Mouse (Mus musculus) A20 (cell line): ENCODE results near the gene Npcd.

ENCODE experiments used
- DNase-seq: peaks from one replicate; pipeline ENCODE4 v3.0.0-alpha.2; 2011; ENCODE audit warnings: low read depth, low spot score

The Npcd gene

DNA sequence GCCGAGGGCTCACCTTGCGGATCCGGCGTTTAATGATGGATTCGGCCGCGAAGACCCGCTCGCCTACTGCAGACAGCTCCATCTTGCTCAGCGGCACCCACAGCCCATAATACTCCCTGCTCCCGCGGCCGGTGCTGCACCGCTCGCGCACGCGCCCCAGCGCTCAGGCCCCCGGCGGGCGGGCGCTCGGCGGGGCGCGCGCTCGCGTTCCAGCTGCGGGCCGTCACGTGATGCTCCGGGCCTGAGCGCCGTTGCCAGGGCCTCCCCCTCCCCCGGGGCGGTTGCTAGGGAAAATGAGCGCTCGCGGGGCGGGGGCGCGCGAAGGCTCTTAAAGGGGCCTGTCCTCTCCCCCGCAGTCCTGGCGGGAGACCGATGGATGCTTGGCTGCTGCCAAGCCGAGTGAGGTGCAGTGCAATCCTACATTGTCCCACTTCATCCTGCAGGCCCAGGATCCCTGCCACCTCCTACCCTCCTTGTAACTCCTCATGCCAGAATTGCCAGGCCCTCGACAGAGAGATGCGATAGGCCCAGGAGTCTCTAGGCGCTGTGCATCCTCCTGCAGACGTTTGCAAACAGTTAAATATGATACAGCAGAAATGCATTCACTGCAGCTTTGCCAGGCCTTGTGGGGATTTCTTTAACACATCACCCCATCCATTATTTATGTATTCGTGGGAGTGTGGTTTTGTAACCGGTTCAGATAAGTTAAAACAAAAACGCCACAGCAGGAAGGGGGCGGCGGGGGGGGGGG is at the start of gene Npcd, which contains the start of gene Cbx6:
TSS of gene Npcd (minus strand) at position 108 of the 751 bp plus-strand sequence.
TSS of gene Cbx6 (minus strand) at position 559 of the 751 bp plus-strand sequence.
- peak; percentile 93 for DNase-seq

DNA sequence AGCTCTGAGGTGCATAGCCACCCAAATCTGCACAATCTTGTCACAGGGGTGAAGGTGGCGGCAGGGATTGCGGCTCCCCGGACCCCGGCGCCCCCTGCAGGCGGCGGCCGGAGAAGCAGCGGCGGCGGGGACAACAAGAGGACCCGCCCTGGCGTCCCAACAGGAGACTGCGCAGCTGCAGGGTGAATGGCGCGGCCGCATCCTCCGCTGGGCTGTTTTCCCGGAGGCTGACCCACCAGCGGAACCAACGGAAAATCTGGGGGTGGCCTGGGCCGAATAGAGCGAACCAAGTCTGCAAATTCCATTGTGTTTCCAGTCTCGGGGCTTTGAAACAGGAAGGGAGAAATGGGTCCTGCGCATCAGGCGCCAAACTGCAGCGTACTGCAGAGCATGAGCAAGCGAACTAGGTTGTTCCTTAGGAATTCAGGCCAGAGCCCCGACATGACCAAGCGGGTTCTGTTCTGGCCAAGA is 49.4 kb upstream of the Npcd start:
- peak; percentile 88 for DNase-seq

DNA sequence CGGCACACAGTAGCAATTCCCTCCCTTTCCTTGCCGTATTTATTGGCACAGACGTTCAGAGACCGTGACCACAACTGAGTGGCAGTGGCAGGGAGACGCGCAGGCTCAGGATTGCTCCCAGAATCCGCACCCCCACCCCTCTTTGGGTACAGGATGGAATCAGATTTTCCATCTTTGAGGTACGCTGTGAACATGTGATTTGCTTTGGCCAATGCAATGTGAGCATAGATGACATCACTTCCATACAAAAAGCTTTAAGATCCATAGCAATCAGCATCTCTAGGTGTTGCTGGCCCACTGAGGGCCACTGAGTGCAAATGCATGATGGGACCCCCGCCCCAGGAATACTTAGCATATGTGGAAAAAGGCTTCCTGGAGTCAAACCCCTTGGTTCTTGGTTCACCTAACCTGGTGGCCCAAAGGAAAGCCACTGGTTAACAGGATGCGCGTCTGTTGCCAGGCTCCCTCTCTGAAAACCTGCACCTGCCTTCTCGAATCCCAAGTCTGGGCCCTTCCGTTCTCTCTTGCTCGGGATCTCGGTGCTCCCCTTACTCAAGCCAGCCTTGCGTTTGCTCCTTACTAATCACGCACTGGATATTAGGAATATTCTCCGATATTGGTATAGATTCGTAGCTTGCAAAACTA is 48.7 kb upstream of the Npcd start:
- no peak for DNase-seq

DNA sequence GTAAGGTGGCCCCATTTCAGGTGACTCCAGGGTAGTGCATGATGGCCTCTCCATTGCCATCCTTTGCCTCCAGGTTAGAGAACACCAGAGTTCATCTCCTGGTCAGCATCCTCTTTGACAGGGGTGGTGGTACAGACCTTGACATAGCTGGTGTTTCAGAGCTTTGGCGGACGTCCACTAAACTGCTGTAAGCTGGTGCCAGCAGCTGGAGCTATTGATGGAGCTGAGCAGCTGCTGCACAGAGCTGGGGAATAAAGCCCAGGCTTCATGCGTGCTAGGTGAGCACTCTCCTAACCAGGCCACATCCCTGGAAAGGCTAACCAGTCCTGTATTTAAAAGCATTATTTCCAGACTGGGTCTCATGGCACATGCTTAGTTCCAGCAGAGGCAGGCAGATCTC is 46.4 kb upstream of the Npcd start:
- no peak for DNase-seq

DNA sequence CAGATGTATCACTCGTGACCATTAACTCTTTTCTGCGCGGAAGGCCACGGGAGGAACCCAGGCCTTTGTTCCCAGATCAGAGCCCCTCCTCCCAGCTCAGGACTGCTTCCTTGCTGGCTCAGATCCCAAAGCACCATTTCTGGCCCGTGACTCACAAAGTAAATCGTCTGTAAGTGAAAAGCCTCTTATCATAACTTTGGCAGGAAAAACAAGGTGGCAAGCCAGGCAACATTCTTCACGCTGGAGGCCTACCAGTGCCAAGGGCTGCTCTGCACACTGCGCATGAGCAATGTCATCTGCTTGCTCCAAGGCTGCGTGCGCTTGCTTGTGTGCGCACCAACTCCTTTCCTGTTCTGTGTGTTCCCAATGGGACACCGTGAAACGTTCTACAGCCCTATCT is 45.3 kb upstream of the Npcd start:
- no peak for DNase-seq

DNA sequence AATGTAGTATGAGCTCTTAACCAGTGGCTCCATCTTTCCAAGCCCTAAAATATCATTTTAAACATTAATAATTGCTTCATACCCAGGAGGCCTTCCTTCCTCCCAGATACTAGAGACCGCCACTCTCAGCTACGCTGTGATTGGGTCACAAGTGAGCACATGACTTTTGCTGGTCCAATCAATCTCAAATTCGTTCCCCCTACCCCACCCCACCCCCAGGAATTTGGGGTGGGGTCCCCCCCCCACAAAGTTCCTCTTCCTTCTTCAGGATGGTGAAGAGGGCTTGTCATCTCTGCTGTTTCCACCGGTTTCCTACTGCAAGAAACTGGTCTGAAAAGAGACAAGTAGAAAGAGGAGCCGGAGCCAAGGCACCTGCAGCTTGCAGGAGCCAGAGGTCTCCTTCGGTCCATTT is 44.7 kb upstream of the Npcd start:
- DNase-seq, result no peak

DNA sequence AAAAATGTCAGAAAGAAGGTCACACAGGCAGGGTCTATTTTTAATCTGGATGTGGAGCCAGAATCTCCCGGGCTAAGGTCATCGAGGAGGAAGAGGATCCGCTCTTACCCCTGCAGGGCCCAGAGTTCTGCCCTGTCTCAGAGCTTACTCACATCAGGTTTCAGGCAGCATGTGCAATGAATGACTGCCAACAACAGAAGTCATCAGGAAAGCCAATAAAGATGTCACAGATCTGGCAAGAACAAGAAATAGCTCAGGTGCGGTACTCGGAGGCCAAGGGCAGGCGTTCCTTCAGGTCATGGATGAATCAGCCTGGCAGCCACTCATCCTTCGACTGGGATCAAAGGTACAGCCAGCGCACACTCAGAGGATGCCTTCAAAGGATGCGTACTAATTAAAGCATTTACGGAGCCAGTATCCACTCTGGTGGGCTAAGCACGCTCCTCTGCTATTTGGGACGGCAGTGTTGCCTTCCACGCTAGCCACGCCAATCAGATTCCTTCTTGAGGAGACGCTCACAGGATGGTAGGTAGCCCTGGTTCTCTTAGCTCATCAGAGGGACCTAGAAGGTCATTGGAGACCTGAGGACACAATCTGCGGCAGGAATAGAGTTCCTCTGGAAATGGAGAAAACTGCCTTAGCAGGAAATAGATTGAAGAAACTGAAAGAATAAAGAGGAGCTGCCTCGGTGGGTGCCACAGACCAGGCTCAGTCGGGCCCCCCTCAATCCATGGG is 41.4 kb upstream of the Npcd start:
- no peak for DNase-seq

DNA sequence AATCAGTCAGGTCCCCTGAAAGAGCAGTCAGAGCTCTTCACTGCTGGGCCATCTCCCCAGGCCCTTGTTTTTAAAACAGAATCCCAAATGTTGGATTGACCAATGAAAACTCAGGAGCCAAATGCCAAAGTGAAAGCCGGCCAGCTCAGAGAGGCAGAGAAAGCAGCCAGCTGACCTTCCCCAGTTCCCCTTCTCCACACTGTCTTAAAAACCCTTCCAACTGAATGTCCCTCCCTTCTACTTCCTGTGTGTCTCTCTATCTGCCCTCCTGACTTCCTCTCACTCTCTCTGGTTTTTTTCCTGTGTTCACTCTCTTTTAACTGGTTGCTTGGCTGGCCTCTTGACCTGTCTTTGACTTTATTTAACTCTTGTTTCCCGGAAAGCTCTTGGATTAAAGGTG is 40.0 kb upstream of the Npcd start:
- no peak for DNase-seq

DNA sequence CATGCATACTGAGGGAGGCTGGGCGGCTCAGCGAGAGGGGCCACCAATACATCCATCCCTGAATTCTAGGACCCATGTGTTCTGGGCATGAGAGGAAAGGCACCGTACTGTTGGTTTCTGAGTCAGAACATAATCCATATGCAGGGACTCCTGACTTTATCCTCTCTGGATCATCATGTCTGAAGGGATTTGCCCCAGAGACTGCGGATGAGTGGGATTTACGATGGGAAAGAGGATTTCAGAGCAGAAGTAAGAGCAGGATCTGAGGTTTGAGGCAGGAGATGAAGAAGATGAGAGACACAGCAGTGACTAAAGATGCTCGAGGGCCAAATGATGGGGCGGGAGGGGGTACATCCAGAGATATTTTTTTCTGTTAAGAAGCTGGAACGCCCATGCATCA is 39.5 kb upstream of the Npcd start:
- no peak for DNase-seq

DNA sequence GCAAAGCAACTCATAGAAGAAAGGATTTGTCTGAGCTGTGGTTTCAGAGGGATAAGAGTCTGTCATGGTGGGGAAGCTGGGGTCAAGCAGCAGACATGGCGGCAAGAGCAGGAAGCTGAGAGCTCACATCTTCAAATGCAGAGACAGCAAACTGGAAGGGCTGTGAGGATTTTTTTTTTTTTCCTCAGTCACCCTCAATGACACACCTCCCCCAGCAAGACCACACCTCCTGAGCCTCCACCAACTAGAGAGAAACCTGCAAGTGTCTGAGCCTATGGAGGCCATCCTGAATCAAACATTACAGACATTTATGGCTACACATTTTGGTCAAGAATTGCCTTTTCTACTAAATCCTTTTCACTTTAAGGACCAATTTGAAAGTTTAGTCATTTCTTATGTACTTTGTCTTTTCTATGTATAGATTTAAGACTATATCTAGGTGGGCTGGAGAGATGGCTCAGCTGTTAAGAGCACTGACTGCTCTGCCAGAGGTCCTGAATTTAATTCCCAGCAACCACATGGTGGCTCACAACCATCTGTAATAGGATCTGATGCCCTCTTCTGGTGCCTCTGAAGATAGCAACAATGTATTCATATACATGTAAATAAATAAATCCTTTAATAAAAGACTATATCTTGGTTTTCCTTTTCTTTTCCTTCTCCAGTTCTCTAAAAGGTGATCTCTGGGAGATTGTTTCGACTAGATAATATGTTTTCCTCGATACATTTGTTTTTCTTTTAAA is 33.4 kb upstream of the Npcd start:
- DNase-seq, result peak; percentile 28

DNA sequence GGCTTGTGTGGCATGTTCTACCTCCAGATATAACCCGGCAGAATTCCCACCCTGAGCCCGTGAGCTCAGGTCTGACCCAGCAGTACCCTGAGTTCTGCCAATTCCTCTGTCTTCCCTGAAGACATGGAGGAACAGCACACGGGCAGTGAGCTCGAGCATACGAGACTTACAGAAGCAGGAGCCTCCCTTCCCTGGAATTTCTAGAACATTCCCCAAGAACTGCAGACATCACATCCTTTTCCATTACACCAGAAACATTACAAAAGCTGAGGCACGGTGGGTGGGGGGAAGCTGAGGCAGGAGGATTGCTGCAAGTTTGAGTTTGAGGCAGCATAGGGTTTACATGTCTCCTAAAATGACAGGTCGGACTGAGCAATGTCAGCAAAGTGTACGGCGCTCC is 25.8 kb upstream of the Npcd start:
- DNase-seq, result no peak

DNA sequence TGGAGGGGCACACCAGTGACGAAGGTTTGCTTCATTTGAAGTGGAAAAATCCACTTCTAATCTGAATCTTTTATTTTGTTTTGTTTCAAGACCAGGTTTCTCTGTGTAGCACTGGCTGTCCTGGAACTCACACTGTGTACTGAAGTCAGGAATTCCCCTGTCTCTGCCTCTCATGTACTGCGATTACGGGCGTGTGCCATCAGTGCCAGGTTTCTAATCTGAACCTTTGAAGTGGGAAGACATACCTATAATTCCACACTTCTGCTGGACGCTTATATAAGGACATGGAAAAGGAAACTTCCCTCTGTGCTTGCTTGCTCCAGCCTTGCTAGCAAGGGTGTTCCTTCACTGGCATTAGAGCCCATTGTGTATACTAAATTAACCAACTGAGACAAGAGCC is 24.9 kb upstream of the Npcd start:
- DNase-seq, result no peak

DNA sequence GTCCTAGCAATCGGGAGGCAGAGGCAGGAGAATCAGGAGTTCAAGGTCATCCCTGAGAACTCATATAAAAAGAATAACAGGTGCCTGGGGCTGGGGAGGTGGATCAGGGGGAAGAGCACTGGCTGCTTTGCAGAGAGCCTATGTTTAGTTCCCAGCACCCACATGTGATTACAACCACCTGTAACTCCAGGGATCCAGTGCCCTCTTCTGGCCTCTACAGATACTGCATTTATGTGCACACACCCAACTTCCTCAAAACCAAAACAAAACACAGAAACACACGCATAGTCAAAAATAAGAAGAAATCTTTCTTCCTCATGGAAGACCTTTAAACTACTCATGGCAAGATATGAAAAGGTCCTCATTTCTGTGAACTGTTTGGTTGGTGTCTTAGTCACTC is 16.1 kb upstream of the Npcd start:
- no peak for DNase-seq

DNA sequence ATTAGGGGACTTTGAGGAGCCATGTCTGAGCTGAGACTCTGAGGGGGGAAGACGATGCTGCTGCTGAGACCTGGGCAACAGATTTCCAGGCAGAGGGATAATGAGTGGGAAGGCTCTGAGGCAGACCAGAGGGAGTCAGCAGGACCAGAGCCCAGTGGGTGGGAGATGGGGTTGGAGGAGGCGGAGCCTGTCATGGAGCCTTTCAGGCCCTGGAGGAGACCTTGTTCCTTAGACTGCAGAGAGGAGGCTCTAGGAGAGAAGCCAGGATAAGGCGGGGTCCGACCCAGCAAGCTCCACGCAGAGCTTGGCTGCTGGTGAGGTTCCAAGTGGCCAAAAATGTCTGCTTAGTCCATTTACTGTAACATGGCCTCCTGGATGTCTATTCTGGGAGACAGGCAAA is 13.1 kb upstream of the Npcd start:
- no peak for DNase-seq

DNA sequence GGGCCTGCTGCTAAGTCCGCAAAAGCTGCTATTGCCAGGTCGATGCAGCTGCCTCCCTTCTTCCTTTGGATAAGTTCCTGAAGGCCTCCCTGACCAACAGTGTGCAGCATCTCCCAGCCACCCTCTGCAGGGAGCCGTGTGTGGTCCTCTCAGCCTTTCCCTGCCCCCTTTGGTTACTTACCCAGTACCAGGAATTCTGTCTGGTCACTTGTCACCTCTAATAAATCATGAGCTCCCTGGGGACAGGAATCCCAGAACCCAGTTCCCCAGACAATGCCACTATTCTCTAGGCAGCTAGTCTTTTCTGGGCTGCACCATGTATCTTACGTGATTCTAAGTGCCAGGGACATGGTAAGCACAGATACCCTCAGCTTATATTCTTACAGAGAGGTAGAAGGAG is 11.9 kb upstream of the Npcd start:
- DNase-seq, result no peak

DNA sequence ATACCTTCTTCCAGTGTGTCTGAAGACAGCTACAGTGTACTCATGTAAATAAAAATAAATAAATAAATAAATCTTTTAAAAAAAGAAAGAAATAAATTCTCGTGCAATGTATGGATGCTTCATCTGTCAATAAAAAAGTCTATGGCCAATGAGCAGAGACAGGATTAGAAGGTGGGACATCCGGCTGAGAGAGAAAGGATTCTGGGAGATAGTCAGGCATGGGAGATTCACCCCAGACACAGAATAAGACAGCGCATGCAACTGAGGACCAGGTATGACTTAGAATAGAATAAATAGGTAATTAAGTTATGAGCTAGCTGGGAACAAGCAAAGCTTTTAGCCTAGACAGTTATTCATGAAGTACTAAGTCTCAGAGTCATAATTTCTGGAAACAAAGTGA is 8.9 kb upstream of the Npcd start:
- no peak for DNase-seq

DNA sequence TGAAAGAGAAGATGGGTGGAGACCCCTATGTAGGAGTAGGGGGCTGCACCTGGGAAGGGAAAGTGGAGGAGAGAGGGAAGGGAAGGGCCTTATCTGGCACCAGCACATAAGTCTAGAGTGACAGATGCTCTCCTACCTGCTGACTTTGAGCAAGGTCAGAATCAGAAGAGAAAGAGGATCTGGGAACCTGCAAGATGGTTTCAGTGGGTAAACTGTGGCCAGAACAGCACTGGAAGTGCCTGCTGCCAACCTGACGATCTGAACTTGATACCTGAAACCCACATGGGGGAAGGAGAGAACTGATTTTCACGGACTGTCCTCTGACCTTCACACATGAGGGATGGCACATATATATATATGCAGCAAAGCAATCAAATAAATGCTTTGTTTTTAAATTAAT is 6.2 kb upstream of the Npcd start:
- no peak for DNase-seq

DNA sequence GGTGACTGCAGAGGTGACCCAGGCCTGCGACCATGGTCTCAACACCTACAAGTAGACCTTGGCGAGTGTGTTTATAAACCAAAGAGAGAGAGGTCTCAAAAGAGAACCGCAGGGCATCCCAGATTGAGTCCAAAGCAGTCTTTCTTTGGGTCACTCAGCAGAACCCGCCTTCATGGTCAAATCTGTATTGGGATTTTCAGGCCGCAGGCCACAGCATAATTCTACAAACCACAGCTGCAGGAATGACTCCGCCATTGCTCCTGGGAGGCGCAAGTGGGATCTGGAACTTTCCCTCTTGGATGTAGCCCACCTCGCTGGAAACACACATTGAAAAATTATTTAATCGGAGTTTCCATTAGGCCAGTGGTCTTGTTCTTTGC is 834 bp upstream of the Npcd start:
- DNase-seq, result no peak

DNA sequence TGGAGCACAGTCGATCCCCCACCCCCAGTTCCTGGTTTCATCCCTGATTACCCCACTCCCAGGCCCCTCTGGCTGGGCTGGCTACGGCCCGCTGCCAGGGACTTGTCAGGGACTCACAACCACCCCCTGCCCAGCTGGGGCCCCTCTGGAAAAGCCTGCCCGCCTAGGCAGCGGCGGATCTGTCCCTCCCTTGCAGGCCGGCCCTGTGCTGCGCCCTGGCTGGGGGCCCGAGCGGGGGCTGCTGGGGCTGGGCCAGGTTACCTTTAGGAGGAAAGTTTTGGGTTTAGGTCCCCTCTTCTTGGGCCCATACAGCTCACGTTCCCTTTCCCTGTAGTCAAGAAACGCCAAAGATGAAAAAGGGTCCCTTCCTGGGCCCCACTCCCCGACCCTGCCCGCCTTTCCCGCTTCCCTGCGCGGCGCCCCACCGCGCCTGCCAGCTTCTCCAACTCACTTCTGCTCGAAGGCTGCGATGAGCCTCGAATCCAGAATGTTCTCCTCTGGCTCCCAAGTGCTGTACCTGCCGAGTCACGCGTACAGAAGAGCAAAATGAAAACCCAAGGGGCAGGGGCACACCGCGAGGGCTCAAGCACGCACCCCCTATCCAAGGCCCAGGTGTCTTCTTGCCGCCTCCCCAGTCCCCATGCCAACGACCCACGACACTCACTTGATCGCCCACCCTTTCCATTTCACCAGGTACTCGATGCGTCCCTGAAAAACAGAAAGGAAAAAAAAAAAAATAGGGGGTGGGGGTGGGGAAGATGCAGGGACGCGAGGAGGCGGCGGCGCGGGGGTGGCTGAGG is 586 bp downstream of the Npcd start:
- DNase-seq, result peak; percentile 60

DNA sequence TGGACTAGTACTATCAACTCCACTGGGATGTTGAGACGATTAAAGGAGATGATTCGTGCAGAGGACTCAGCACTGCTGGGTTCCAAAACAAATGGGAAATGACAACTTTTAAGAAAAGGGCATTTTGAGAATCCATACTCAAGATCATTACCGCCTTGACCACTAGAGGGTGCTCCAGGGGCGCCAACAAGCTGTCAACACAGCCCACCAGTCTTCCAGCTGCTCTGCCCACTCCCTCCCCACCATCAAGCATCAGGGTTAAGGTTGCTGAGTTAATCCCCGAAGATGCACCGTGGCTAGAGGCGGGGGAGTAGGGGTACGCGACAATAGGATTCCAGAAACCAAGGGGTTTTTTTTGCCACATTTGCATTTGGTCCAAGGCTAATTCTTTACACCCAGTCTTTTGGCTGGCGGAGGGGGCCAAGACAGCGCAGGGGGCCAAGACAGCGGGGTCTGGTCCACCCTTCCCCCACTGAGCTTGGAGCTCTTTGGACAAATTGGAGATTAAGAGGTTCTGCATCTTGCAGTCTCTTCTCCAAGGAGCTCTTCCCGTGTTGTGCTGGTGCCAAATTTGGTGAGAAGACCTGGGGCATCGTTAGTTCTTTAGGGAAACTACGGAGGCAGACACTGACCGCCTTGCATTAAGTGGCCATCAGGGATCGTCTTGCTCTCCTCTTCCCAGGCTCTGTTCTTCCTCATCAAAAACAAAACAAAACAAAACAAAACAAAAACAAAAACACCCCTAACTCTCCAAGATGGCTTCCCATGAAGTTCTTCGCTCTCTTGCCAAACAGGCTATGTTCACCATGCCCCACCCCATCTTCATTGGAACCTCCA is 1.8 kb downstream of the Npcd start:
- DNase-seq, result peak; percentile 80
